ENCODE assay signal across 25 mouse cellular contexts in the genomic region with DNA sequence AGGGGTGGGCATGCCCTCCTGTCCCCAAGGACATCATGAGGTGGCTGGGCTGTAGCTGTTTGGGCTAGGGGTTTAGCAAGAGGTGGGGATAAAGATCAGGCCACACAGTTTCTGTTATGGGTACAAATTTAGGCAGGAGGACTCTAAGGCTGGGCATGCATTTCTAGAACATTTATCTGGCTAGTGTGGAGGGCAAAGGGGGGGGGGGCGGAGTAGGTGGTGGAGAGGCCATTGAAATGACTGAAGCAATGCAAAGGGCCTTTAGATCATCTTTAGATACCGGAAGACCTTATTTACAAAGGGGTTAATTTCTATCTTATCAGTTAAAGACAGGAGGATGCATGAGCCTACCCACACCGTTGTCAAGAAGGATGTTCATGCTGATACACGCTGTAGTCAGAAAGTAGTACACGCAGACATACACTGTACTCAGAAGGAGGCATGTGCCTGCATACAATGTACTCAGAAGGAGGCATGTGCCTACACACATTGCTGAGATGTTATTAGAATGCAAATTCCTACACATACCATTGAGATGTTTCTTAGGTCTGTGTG. TPM values are rescaled to one million over a fixed set of nuclear protein-coding genes. Genes with fewer than 3 reads are reported as not detected.
DNase-seq lines count a peak whose midpoint lies in the region; ATAC-seq and TF ChIP-seq lines count a peak whose summit lies in the region.
"Had no signal": no experiment of that assay in that cellular context is flagged by ENCODE, and none has a peak within 500 bp of the region (broad histone marks: within the 10 kb centered on the region; RNA-seq: fewer than 3 reads in every experiment).

No protein-coding gene starts in this region.

- H3K9me3 ChIP-seq in stomach, embryonic 14.5 days (ENCODE audit: control insufficient read depth, low read depth, low read length) = no peaks in the 10 kb centered on the region
- H3K9me3 ChIP-seq in stomach, postnatal 0 days (ENCODE audit: control insufficient read depth, low read length) = no peaks in the 10 kb centered on the region
- no peaks in the 10 kb centered on the region for H3K9me3 ChIP-seq in liver, embryonic 16.5 days (replicated peaks; ENCODE audit: control insufficient read depth, low read length)
- H3K9me3 ChIP-seq: intestine, embryonic 15.5 days; limb, embryonic 10.5 days; limb, embryonic 15.5 days; midbrain, embryonic 10.5 days; neural tube, embryonic 12.5 days had no signal

- intact Hi-C loops in gastrocnemius, postnatal 36 days (cut with DNase I) = no loop called here

- H3K27me3 ChIP-seq in stomach, embryonic 14.5 days (ENCODE audit: control insufficient read depth, insufficient read depth, low read length) = no peaks in the 10 kb centered on the region
- no peaks in the 10 kb centered on the region for H3K27me3 ChIP-seq in stomach, postnatal 0 days (ENCODE audit: control insufficient read depth, insufficient read depth, low read length)
- H3K27me3 ChIP-seq in liver, embryonic 16.5 days (ENCODE audit: control insufficient read depth, insufficient read depth, low read depth, low read length) = no peaks in the 10 kb centered on the region
- H3K27me3 ChIP-seq: intestine, embryonic 15.5 days; limb, embryonic 15.5 days; neural tube, embryonic 12.5 days had no signal

- H3K9ac ChIP-seq in stomach, embryonic 14.5 days (replicated peaks; ENCODE audit: low read depth, low read length) = no peak overlapping the region
- no peak overlapping the region for H3K9ac ChIP-seq in stomach, postnatal 0 days (ENCODE audit: low read length)
- no peak overlapping the region for H3K9ac ChIP-seq in liver, embryonic 16.5 days (ENCODE audit: low read depth, low read length)
- H3K9ac ChIP-seq: intestine, embryonic 15.5 days; limb, embryonic 15.5 days; neural tube, embryonic 12.5 days had no signal

- TF ChIP-seq CTCF in stomach, postnatal 0 days (IDR thresholded peaks at IDR 0.05; ENCODE audit: low read depth) = no peak

- no peak for DNase-seq in stomach, postnatal 0 days (ENCODE audit: low spot score)
- no peak for DNase-seq in lung, adult 18-20 months
- DNase-seq in gastrocnemius, postnatal 36 days = no peak
- DNase-seq: adrenal gland, postnatal 14 days; cerebellum, adult 11 months; cerebellum, adult 9-10 months; gastrocnemius, adult 2 months; heart, postnatal 14 days; kidney, adult 2 months; kidney, postnatal 4 days; layer of hippocampus, postnatal 36 days; lung, postnatal 36 days; right cerebral cortex, postnatal 4 days had no signal

- 93% methylated on average over 5 of the region's 5 CpGs for WGBS in stomach, embryonic 14.5 days
- 65% methylated on average over 5 of the region's 5 CpGs for WGBS in stomach, postnatal 0 days
- 21% methylated on average over 5 of the region's 5 CpGs for WGBS in liver, embryonic 16.5 days (ENCODE audit: insufficient replicate concordance)

- ATAC-seq in stomach, embryonic 14.5 days (ENCODE audit: insufficient number of reproducible peaks, insufficient read depth, low FRiP score, low read depth) = peak; percentile 33; the same call in 1 of the 2 replicates
- ATAC-seq in stomach, postnatal 0 days (ENCODE audit: low FRiP score, low TSS enrichment) = no peak
- ATAC-seq in common myeloid progenitor, adult 5-6 weeks (replicated peaks; ENCODE audit: low read depth, poor library complexity, severe bottlenecking) = peak; percentile 49
- peak; percentile 74 for ATAC-seq in liver, embryonic 16.5 days (ENCODE audit: low read depth)
- ATAC-seq: forebrain, embryonic 16.5 days; hindbrain, embryonic 16.5 days; intestine, embryonic 15.5 days had no signal

- H3K4me2 ChIP-seq in stomach, embryonic 14.5 days (replicated peaks; ENCODE audit: low read depth, low read length) = no peak overlapping the region
- H3K4me2 ChIP-seq in stomach, postnatal 0 days (replicated peaks; ENCODE audit: low read depth) = no peak overlapping the region
- no peak overlapping the region for H3K4me2 ChIP-seq in liver, embryonic 16.5 days (ENCODE audit: low read depth, low read length)
- H3K4me2 ChIP-seq: intestine, embryonic 15.5 days; limb, embryonic 15.5 days; neural tube, embryonic 12.5 days had no signal

- H3K4me3 ChIP-seq in stomach, embryonic 14.5 days (ENCODE audit: low read depth, low read length) = no peak overlapping the region
- no peak overlapping the region for H3K4me3 ChIP-seq in stomach, postnatal 0 days (ENCODE audit: low read depth, low read length)
- H3K4me3 ChIP-seq in liver, embryonic 16.5 days (ENCODE audit: low read depth, low read length) = no peak overlapping the region
- H3K4me3 ChIP-seq: erythroblast, embryonic 14.5 days; gastrocnemius, adult 2 months; intestine, embryonic 15.5 days; limb, embryonic 10.5 days; limb, embryonic 15.5 days; midbrain, embryonic 10.5 days; myocyte; neural tube, embryonic 12.5 days had no signal

- no peak overlapping the region for H3K27ac ChIP-seq in stomach, embryonic 14.5 days (ENCODE audit: low read length)
- no peak overlapping the region for H3K27ac ChIP-seq in stomach, postnatal 0 days (replicated peaks)
- no peak overlapping the region for H3K27ac ChIP-seq in liver, embryonic 16.5 days (ENCODE audit: low read length)
- H3K27ac ChIP-seq: gastrocnemius, adult 2 months; intestine, embryonic 15.5 days; limb, embryonic 10.5 days; limb, embryonic 15.5 days; midbrain, embryonic 10.5 days; neural tube, embryonic 12.5 days had no signal

- no peak for TF ChIP-seq EP300 in stomach, postnatal 0 days (optimal IDR thresholded peaks at IDR 0.05)

- no peaks in the 10 kb centered on the region for H3K36me3 ChIP-seq in stomach, embryonic 14.5 days (ENCODE audit: control insufficient read depth, insufficient read depth, low read length)
- no peaks in the 10 kb centered on the region for H3K36me3 ChIP-seq in stomach, postnatal 0 days (ENCODE audit: control insufficient read depth, insufficient read depth, low read length)
- no peaks in the 10 kb centered on the region for H3K36me3 ChIP-seq in liver, embryonic 16.5 days (ENCODE audit: control insufficient read depth, insufficient read depth)
- H3K36me3 ChIP-seq: intestine, embryonic 15.5 days; limb, embryonic 10.5 days; limb, embryonic 15.5 days; midbrain, embryonic 10.5 days; neural tube, embryonic 12.5 days had no signal

- no peaks in the 10 kb centered on the region for H3K4me1 ChIP-seq in stomach, embryonic 14.5 days (ENCODE audit: control insufficient read depth, insufficient read depth, low read length)
- no peaks in the 10 kb centered on the region for H3K4me1 ChIP-seq in stomach, postnatal 0 days (replicated peaks; ENCODE audit: control insufficient read depth, insufficient read depth)
- no peaks in the 10 kb centered on the region; the same call in 1 of the 2 replicates for H3K4me1 ChIP-seq in liver, embryonic 16.5 days (ENCODE audit: control insufficient read depth, low read depth, low read length)
- H3K4me1 ChIP-seq: intestine, embryonic 15.5 days; limb, embryonic 10.5 days; limb, embryonic 15.5 days; midbrain, embryonic 10.5 days; neural tube, embryonic 12.5 days had no signal

RNA-seq across cellular contexts. Expression of a gene that starts 55.7 kb away (rescaled TPM):
- polyA plus RNA-seq in stomach, embryonic 14.5 days (2014; fragmentation: Nextera tagmentation; extraction: Ambion mirVana) = 16.2 and 19.2 TPM in 2 replicates
- polyA plus RNA-seq in stomach, postnatal 0 days (2015; fragmentation: Nextera tagmentation; extraction: Ambion mirVana) = 5.6 and 6.2 TPM in 2 replicates
- total RNA-seq in common myeloid progenitor, adult 5-6 weeks (2017) = 59.3 and 66.0 TPM in 2 replicates
- 0.77 and 0.97 TPM in 2 replicates for polyA plus RNA-seq in liver, embryonic 16.5 days (2015; fragmentation: Nextera tagmentation; extraction: Ambion mirVana)
- 1 to 10 TPM; 1.5 to 1.7 TPM for total RNA-seq in gastrocnemius, postnatal 36 days (2021)
- polyA plus RNA-seq: erythroblast, embryonic 14.5 days had no signal
